Mouse (Mus musculus) kidney, postnatal 36 days (tissue): ENCODE results near the gene Rasgef1b.

Experiments used
- DNase-seq, 2 experiments: peaks; one replicate each; pipeline ENCODE4 v3.0.0; 2021 to 2022; ENCODE audit warnings: mixed read lengths in 2 of 2

Rasgef1b gene

DNA sequence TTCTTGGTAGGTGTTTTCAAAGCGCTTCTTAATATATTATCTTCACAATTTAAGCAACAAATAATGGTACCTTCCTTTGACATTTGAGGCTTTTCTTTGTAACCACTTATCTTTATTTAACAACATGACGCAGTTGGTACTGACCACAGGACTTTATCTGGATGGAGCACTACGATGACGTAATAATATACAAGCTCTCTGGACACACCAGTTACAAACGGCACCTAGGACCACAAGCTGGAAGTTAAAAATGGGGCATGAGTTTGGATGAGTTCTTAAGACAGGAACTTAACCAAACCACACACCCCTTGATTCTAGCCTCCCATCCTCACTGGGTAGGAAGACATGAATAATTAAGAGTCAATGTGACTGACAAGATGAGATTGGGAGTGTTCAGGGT lies 369.6 kb downstream of the Rasgef1b start:
- DNase-seq, result no peak

DNA sequence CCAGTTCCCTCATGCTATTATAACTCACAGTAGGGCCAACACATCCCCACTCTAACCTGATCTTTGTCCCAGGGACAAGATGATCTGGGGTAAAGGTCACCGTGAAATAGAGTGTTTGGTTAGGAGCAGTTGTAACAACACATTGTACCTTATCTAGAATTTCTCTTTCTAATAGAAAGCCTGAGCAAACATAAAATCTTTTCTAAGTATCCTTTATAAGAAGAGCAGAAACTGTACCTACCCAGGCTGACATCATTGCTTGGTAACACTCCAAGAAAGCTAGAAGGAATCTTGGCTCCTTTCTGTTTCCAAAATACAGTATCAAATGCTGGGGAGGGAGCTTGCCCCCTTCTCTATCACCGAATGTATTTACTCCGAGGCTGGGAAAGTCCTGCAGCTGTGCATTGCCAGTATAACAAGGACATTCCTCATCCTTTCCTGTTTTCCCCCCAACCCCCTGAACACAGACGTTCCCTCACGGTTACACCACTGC lies 374.2 kb downstream of the Rasgef1b start:
- peak in 1 of 2 experiments; percentile 14 for DNase-seq

GRCm38 (mm10) chr5:99350030-99350429 lies 378.8 kb downstream of the Rasgef1b start:
- DNase-seq, result no peak

DNA sequence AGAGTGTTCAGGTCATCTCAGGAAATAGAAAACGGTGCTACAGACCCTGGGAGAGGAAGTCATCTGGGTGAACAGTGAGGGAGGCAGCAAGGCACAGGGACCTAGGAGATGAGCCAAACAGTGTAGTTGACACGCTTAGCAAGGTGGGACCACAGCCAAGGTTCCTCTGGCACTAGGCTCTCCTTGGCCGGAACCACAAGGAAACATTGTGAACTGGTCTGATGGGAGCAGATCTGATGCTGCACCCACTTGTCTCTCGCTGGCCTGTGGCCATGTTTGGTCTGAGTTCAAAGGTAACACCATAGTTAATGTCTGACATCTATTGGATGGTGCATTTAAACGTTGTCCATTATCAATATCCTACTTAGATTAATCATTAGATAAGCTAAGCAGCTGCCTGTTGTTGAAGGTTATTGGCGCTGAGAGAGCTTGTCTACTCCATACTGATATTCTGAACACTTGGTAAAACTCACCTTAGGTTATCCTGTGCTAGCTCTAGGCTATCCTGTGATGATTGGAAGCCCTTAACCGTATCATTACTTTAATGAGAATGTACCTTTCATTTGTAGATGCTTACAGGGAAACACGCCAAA lies 380.5 kb downstream of the Rasgef1b start:
- DNase-seq, result peak; percentile 85 to 89

- DNase-seq, result no peak
Observed at GRCm38 (mm10) chr5:99342527-99342926, 386.3 kb downstream of the Rasgef1b start.

DNA sequence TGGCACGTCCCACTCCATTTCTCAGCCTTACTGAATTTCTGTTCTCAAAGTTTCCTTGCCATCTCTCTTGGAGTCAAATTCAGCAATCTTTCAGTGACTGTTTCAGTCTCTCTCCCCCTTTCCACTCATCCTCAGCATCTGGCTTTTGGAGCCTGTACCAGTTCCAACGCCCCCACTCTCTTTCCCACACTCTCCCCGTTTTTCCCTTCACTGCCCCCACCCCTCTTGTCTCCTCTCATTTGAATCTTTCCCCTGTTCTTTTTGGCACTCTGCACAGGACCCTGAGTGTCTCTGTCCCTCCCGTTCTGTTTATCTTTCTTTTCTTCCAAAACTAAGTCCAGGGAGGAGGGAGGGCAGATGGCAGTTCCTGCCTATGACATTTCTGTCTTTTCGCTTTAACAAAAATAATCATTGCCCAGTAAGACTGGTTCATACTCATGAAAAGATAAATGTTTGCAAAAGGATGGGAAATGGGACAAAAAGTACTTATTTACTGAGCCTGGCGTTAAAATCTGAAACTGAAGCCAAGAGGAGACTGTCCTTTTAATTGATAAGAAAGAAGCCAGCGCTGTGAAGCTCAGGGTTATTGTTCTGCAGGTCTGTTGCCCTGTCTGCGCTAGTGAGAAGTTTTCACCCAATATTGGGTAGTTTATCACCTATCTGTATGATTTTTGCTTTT lies 388.4 kb downstream of the Rasgef1b start:
- DNase-seq, result no peak

DNA sequence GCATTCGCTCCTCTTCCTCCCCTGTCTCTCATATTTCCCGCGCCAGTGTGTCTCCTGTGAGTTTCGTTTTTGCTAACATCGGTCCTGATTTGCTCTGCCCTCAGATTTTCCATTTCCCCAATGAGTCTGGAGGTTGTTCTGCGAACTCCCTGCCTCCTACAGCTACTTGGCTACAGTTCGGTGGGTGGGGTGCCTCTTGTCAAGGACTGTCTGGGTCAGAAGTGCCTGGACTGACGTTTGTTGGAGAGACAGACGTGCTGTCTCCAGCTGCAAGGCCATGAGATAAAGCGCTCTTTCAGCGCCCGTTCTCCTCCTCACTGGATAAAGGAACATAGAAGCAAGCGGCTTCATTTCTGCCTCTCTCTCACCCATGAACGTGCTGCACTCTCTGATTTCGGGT lies 389.1 kb downstream of the Rasgef1b start:
- peak; percentile 65 to 77 for DNase-seq

- DNase-seq, result no peak
Observed at GRCm38 (mm10) chr5:99338826-99339225, 390.0 kb downstream of the Rasgef1b start.

GRCm38 (mm10) chr5:99336427-99336826 lies 392.4 kb downstream of the Rasgef1b start:
- no peak for DNase-seq

GRCm38 (mm10) chr5:99334017-99334416 lies 394.8 kb downstream of the Rasgef1b start:
- DNase-seq, result no peak

DNA sequence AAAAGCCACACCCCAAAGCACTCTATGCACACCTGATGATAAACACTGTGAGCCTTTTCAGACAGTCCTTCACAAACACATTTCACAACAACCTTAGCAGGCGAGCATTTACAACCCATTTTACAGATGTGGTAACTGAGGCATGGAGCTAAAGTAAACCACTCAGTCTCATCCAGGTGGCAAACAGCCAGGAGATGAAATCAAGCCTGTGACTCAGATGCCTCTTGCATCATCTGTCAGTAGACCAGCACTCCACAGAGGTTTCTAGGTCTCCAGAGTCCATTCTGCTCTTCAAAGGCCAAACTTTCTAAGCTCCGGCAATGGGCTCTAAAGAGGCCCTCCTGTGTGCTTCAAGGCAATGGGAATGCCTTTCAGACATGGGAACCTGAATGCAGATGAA lies 396.8 kb downstream of the Rasgef1b start:
- no peak for DNase-seq

DNA sequence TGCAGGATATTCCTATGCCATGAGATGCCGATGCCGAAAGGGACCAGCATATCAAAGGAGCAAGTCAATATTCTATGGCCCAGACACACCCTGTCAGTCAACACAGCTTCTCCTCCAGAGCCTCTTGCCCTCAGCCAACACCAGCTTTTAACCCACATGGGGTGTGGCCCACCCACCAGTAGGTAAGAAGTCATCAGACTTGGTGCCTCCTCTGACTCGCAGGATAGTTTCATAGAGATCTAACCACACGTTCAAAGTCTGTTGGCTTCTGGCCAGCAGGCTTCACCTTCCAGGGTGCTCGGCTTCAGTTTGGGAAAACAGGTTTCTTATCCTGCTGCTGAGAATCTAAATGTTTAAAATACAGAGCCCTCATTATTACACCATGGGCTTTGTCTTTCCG lies 399.8 kb downstream of the Rasgef1b start:
- DNase-seq, result peak; percentile 53 to 74

- peak in 1 of 2 experiments; percentile 37 for DNase-seq
Observed at GRCm38 (mm10) chr5:99327019-99327418, 401.8 kb downstream of the Rasgef1b start.

GRCm38 (mm10) chr5:99325301-99325700 lies 403.6 kb downstream of the Rasgef1b start:
- no peak for DNase-seq

DNA sequence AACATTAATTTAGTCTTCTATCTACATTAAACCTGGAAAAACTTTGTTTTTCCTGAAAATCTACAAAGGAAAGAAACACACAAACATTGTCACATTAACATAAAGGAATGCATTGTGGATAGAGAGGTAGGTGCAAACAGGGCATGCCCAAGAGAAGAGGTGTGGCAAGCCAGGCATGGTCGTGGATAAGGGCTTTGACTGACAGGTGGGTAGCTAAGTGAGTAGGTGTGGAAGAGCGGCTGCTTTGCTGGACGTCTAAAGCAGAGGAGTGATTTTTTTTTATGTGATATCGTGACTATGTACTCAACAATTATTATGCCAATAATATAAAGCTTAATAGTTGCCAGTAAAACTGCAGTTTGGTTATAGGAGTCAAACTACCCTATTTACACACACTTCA lies 408.1 kb downstream of the Rasgef1b start:
- DNase-seq, result no peak

DNA sequence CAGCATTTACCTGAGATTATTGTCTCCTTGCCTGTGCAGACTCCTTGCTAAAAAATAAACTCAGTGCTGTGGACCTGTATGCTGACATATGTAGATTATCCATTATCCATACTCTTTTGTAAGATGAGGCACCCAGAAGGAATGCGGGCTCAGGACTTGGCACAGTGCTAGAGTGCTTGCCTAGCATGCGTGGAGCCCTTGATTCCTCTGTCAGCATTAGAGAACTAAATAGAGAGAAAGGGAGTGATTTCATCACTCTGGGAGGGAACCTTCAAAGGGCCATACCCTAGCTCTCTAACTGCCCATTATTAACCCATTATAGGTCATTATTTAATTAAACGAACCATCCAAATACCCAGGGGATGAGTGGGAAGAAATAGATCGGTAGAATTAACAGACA lies 430.9 kb downstream of the Rasgef1b start:
- no peak for DNase-seq

GRCm38 (mm10) chr5:99296348-99296747 lies 432.5 kb downstream of the Rasgef1b start:
- DNase-seq, result no peak

DNA sequence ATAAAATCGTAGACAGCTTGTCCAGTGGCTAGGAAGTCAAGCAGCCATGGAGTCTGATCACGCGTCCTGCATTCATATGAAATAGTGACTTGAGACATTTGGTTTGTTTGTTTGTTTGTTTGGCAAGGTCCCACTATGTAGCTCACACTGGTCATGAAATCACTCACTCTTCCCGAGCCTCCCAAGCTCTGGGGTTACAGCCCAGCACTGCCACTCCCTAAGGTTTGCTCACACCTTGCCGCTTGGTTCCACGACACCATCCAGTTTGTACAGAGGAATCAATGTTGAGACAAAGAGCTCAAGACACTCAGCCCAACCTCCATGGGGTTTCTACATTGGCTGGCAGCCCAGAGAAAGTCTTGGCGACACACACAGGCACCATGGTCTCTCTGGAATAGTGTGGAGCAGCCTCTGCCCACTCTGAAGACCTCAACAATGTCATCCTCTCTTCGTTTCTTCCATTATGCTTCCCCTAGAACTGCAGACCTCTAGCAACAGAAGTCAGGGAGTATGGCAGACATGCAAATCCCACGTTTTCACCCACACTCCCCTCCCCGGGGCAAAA lies 436.5 kb downstream of the Rasgef1b start:
- DNase-seq, result no peak

GRCm38 (mm10) chr5:99291084-99291830 lies 437.6 kb downstream of the Rasgef1b start:
- DNase-seq, result no peak

DNA sequence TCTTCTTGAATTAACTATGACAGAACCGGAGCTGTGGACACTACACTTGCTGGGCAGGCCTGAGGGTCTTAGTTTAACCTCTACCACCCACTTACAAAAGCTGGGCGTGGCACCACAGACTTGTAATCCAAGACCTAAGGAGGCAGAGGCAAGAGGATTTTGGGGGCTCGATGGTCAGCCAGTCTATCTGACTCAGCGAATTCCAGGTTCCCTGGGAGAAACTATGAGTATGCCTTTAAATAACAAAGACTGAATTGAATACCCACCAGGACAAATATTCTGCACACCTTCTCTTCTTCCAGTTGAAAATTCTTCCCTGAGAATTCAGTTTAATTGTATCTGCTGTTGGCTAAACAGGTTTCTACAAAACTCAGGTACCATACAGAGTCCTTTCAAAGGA lies 440.6 kb downstream of the Rasgef1b start:
- DNase-seq, result no peak

DNA sequence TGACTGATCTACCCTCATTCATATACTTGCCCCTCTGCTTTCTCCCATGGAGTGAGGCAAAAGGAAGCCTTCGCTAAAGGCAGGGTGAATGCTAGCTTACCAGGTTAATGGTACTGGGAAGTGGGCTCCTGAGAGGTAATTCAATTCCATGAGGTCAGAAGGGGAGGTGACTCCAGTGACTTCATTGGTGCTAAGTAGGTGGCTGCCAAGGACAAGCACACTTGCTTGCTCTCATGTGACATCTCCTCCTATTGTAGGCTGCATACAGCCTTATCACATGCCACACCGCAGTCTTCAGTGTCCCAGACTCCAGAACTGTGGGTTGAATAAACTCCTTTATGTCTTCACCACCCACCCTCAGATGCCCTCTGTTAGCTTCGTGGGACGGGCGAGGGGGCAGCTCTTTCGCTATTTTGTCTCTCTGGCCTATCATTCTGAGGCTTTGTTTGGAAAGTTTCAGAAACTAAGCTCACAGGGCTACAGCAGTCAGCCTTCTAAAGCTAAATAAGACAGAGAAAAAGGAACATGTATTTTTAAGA lies 441.1 kb downstream of the Rasgef1b start:
- no peak for DNase-seq

DNA sequence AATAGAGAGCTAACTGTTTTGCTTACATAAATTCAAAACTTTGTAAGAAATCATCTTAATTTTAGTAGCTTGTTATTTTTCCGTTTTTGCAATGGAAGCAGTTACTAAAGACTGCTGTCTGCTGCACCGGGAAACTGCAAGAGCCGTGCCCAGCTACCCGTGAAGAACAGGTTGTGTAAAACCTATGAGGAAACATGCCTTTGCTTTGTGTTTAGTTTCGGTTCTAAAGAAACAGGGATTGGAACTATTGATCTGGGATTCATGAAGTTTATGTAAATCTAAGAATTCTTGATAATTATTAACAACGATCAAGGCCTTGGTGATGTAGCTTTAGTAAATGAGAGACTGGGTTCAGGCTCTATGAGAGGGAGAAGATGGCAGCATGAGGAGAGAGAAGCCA lies 442.3 kb downstream of the Rasgef1b start:
- no peak for DNase-seq

- no peak for DNase-seq
Observed at GRCm38 (mm10) chr5:99286024-99286423, 442.8 kb downstream of the Rasgef1b start.
